Mouse (Mus musculus) kidney, adult 11 months (tissue): ENCODE measurements around the gene Unc119.

Experiments used
- DNase-seq: peaks from one replicate; pipeline ENCODE4 v3.0.0; 2022

Gene Unc119

DNA sequence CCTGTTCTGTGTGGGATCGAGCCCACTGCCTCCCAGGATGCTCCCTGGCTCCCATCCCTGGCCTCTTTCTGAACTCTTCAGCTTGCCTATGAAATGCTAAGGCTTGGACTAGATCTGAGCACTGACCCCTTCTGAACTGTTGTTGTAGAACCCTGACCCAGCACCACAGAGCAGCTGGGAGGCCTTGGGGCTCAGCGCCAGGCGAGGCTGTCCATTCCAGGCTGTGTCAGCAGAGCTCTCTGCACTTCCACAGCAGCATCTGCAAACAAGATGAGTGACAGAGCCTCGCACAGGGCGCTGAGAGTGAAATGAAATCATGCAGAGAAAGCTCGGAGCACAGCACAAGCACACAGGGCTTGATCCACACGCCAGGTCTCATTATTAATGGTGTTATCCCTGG, 29.3 kb downstream of the Unc119 start:
- DNase-seq: peak; percentile 48

- DNase-seq: no peak
Measured at GRCm38 (mm10) chr11:78374147-78374546, 30.9 kb downstream of the Unc119 start.

DNA sequence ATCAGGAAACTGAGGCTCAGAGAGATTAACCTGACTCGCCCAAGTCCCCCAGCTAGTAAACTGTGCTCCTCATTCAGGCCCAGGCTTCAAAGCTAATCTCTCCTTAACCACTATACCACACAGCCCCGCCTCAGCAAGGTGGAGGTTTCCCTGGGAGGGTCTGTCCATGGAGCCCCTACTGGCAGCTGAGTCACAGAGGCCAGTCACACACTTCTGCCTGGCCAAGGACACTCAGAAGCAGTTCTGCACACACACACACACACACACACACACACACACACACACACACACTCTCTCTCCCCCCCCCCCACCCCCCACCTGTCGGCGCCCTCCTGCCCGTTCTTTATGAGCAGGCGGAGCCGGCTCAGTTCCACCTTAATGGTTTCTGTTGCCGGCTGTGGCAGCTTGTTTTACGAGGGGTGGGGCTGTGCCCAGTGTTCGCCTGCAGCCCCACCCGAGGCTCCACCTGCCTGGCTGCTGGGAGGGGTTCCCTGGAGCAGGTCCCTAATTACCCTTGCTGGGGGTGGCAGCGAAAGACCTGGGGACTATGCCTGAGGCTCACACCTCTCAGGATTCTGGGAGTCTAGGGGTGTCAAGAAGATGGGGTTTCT, 34.4 kb downstream of the Unc119 start:
- no peak for DNase-seq

GRCm38 (mm10) chr11:78380351-78380750, 37.1 kb downstream of the Unc119 start:
- DNase-seq: no peak

DNA sequence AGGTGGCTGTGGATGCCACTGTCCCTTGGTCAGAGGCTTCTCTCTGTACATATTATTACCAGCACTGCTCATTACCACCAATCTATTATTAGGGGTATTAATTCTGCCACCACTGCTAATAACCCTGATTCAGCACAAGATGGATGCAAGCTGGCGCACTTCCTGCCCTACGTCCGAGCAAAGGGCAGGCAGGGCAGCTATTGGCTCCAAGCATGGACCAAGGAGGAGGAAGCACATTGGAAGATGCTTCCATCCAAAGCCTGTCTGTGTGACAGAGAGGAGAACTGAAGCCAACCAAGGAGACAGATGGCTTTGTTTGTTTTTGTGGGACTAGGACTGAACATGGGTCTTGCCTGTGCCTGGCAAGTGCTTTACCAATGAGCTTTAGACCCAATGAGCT, 37.7 kb downstream of the Unc119 start:
- DNase-seq: no peak

GRCm38 (mm10) chr11:78382286-78382685, 39.0 kb downstream of the Unc119 start:
- DNase-seq: no peak

- no peak for DNase-seq
Measured at GRCm38 (mm10) chr11:78382701-78383100, 39.4 kb downstream of the Unc119 start.

DNA sequence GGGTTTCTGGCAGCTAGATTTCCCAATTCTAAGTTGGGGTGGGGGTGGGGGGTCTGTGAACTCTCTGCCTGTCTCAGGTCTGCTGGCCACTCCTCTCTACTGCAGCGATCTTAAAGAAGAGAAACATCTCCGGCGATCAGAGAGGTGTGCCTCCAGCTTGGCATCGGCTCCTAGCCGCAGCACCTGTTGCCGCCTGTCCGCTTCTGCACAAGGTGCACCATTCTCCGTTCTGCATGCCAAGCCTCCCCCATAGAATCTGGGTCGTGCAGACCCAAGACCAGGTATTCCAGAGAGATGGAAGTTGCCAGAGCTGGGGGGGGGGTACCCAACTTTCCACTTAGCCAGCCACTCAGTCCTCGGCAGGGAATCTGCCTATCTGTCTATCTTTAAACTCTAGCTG, 42.5 kb downstream of the Unc119 start:
- DNase-seq: no peak

- DNase-seq: no peak
Measured at GRCm38 (mm10) chr11:78386508-78387043, 43.3 kb downstream of the Unc119 start, which contains the start of gene Foxn1. Gene Foxn1, minus strand, starts transcription at chr11:78386558.

DNA sequence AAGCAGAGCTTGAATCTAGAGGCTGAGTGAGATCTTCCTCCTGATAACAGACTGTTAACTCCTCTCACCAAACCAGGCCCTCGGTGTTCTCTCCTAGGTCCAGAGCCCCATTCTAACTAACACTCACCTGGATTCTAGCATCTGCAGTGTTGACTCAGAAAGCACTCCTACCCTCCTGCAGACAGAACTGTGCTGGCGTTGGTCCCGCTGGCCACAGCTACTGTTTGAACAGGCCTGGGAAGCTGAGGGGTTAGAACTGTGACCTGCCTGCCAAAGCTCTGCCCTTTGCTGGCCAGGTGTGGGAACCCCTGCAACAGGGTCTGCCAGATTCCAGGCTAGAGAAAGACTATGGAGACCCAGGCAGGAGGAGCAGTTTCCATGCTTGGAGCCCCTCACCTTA, 49.4 kb downstream of the Unc119 start:
- no peak for DNase-seq

DNA sequence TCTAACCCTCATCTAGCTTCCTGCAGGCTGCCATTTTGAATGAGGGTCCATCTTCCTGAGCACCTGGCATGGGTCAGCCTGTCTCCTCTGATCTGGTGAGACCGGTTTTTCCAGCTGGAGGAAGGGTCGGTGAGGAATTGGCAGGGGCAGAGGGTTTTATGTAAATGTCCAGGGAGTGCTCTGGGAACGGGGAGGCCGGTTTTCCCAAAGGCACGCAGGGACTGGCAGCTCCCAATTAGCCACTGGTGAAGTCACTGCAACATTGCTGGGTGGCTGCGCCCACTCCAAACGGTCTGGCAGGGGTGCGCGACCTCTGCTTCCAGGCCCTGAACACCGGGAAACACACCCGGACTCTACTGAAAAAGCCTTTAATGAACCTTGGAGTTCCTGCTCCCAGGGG, 53.7 kb downstream of the Unc119 start:
- peak; percentile 34 for DNase-seq

DNA sequence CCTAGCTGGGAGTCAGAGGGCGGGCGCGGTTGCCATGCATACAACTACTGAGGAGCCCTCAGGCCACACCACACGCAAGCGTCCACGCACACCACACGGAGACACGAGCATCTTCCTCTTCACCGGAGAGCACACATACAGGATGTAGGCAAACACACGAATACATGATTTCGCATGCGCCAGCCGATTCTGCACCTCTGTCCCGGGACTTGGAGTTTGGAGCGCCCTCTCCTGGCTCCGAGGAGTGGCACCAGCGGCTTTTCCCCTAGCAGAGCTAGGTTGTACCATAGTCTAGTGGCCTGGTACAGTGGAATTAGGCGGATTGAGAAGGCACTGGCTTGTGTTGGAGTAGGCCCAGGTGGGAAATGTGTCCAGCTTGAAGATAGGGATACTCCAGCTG, 54.1 kb downstream of the Unc119 start:
- peak; percentile 49 for DNase-seq

GRCm38 (mm10) chr11:78398212-78398611, 54.9 kb downstream of the Unc119 start:
- DNase-seq: no peak
